Mouse (Mus musculus) cerebellum, adult 9-10 months (tissue): ENCODE results near the gene Muc3.

Experiments used
- DNase-seq: peaks from one replicate; pipeline ENCODE4 v3.0.0; 2022

Muc3 gene

DNA sequence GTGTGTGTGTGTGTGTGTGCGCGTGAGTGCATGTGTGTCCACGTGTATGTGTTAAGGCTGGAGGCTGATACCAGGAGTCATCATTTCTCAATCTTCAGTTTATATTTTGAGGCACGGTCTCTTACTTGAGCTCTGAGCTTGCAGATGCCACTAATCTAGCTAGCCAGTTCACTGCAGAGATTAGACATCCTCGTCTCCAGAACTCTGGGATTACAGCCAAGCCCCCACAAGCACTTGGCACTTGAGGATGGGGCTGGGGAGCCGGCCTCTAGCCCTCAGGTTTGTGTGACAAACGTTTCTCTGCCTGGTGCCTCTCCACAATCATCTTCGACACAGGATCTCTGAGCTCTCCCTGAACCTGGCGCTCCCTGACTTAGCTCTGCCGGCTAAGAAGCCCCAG, 58.3 kb downstream of the Muc3 start:
- DNase-seq = no peak

DNA sequence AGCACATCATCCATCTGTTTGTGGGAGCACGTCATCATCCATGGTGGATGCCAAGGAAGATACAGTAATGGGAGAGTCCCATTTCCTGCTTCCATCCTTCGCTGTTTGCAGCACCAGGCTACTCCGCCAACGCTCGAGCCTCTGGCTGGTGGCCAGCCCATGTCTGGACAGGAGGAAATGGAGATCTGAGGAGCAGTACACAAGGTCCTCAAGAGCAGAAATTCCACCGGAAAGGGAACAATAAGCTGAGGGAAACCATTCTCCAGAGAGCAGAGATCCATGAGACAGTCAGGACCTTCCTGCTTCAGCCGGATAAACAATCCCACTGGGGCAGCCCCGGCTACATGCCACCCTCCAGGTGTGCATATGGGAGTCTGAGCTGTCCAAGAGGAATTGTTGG, 61.7 kb downstream of the Muc3 start:
- no peak for DNase-seq

DNA sequence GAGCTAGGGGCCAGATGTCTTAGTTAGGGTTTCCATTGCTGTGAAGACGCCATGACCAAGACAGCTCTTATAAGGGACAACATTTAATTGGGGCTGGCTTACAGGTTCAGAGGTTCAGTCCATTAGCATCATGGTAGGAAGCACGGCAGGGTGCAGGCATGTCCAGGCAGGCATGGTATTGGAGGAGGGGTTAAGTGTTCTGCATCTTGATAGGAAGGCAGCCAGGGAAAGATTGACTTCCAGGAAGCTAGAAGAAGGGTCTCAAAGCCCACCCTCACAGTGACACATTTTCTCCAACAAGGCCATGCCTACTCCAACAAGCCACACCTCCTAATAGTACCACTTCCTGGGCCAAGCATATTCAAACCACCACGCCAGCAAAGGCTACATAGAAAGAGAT, 63.4 kb downstream of the Muc3 start:
- no peak for DNase-seq

DNA sequence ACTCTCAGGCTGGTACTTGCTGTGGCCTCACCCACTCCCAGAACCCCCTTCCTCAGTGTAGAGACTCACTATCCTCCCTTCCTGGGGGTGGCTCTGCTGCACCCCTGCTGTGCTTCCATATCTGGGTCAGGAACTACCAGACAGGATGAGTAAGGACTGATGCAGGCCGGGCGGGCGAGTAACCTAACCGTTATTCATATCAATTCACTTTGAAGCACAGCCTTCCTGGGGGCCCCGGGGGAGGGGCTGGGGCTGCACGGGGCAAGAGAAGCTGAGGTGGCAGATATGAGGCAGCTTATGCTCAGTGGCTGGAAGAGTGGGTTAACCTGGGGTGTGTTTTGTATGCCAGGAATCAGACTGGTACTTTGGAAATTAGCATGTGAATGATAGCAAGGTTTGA, 64.1 kb downstream of the Muc3 start:
- DNase-seq = no peak
